Mouse (Mus musculus) MEL (cell line): ENCODE data around the gene Nudt9. TPM values are rescaled to one million over a fixed set of nuclear protein-coding genes. Genes with fewer than 3 reads are reported as not detected.

Experiments
- DNase-seq: peaks from one replicate; pipeline ENCODE4 v3.0.0; 2011; ENCODE audit warnings: low read depth, low spot score
- H3K27ac ChIP-seq: 2 replicates; pipeline ENCODE4 v1.5.1; 2012; ENCODE audit warnings: low read depth, mild to moderate bottlenecking, control low read depth, low read length, moderate library complexity; ENCODE audit not compliant: control insufficient read depth
- H3K27me3 ChIP-seq, 2 experiments: fragments of 150-350 bp in 1 of 2; sonication (generic) in 1 of 2; 2 replicates each; pipeline ENCODE4 v1.6.1; 2012; ENCODE audit warnings: low read length in 2 of 2, mild to moderate bottlenecking in 2 of 2, improper control_type of control experiment in 1 of 2, moderate library complexity in 1 of 2; ENCODE audit not compliant: insufficient read depth in 2 of 2, control insufficient read depth in 1 of 2
- H3K36me3 ChIP-seq, 2 experiments: 2 replicates each; pipeline ENCODE4 v1.6.1; 2012 to 2014; ENCODE audit warnings: low read length in 2 of 2, improper control_type of control experiment in 1 of 2, inconsistent platforms in 1 of 2, mild to moderate bottlenecking in 1 of 2; ENCODE audit not compliant: insufficient read depth in 2 of 2, control insufficient read depth in 1 of 2
- H3K4me1 ChIP-seq, 2 experiments: fragments of 150-350 bp in 1 of 2; sonication (generic) in 1 of 2; 2 replicates each; pipeline ENCODE4 v1.6.1; 2012; ENCODE audit warnings: low read length in 2 of 2, improper control_type of control experiment in 1 of 2, mild to moderate bottlenecking in 1 of 2; ENCODE audit not compliant: insufficient read depth in 2 of 2, control insufficient read depth in 1 of 2
- H3K4me3 ChIP-seq, 2 experiments: fragments of 150-350 bp in 1 of 2; sonication (generic) in 1 of 2; 2 replicates each; pipeline ENCODE4 v1.5.1; 2012; ENCODE audit warnings: low read depth in 2 of 2, low read length in 2 of 2, mild to moderate bottlenecking in 2 of 2, moderate library complexity in 2 of 2, control low read depth in 1 of 2, improper control_type of control experiment in 1 of 2; ENCODE audit not compliant: control insufficient read depth in 1 of 2, insufficient read depth in 1 of 2
- H3K79me2 ChIP-seq: 2 replicates; pipeline ENCODE4 v1.6.1; 2012; ENCODE audit warnings: mild to moderate bottlenecking, low read length, moderate library complexity; ENCODE audit not compliant: control insufficient read depth, poor library complexity, insufficient read depth
- H3K9ac ChIP-seq: 2 replicates; pipeline ENCODE4 v1.6.1; 2012; ENCODE audit warnings: low read depth, mild to moderate bottlenecking, control low read depth, low read length, moderate library complexity; ENCODE audit not compliant: control insufficient read depth, poor library complexity, severe bottlenecking
- H3K9me3 ChIP-seq: fragments of 150-350 bp; sonication (generic); replicated peaks from 2 replicates; pipeline ENCODE4 v1.6.1; 2012; ENCODE audit warnings: mild to moderate bottlenecking, low read length, improper control_type of control experiment, moderate library complexity; ENCODE audit not compliant: insufficient read depth
- CHD1 ChIP-seq: IDR thresholded peaks from 2 replicates; pipeline ENCODE4 v1.6.1; 2012; ENCODE audit warnings: low read depth, mild to moderate bottlenecking, inconsistent platforms, low read length, improper control_type of control experiment
- EP300 ChIP-seq, 2 experiments: IDR thresholded peaks; 2 replicates each; pipeline ENCODE4 v1.6.1; 2011; ENCODE audit warnings: improper control_type of control experiment in 2 of 2, low read length in 2 of 2, low read depth in 1 of 2, mild to moderate bottlenecking in 1 of 2
- GABPA ChIP-seq: IDR thresholded peaks from 2 replicates; pipeline ENCODE4 v1.6.1; 2012; ENCODE audit warnings: low read depth, mild to moderate bottlenecking, inconsistent platforms, low read length, improper control_type of control experiment, moderate library complexity
- HCFC1 ChIP-seq: IDR thresholded peaks from 2 replicates; pipeline ENCODE4 v1.6.1; 2012; ENCODE audit warnings: low read depth, mild to moderate bottlenecking, inconsistent platforms, low read length, improper control_type of control experiment, moderate library complexity
- JUND ChIP-seq: IDR thresholded peaks from 2 replicates; pipeline ENCODE4 v1.6.1; 2011; ENCODE audit warnings: low read depth, mild to moderate bottlenecking, improper control_type of control experiment, low read length
- MAFK ChIP-seq: IDR thresholded peaks from 2 replicates; pipeline ENCODE4 v1.6.1; 2011; ENCODE audit warnings: low read depth, mild to moderate bottlenecking, low read length, improper control_type of control experiment, borderline replicate concordance
- MEF2A ChIP-seq: IDR thresholded peaks from 2 replicates; pipeline ENCODE4 v1.6.1; 2014; ENCODE audit warnings: low read depth, mild to moderate bottlenecking, inconsistent platforms, low read length, improper control_type of control experiment; ENCODE audit not compliant: poor library complexity, insufficient replicate concordance, severe bottlenecking; ENCODE audit errors: extremely low read depth
- MXI1 ChIP-seq: IDR thresholded peaks from 2 replicates; pipeline ENCODE4 v1.6.1; 2011; ENCODE audit warnings: mild to moderate bottlenecking, low read depth, low read length, improper control_type of control experiment
- MYB ChIP-seq: IDR thresholded peaks from 2 replicates; pipeline ENCODE4 v1.6.1; 2011; ENCODE audit warnings: mild to moderate bottlenecking, low read depth, low read length, improper control_type of control experiment
- MYC ChIP-seq: IDR thresholded peaks from 2 replicates; pipeline ENCODE4 v1.6.1; 2011; ENCODE audit warnings: low read depth, mild to moderate bottlenecking, low read length, improper control_type of control experiment, moderate library complexity
- RAD21 ChIP-seq: IDR thresholded peaks from 2 replicates; pipeline ENCODE4 v1.6.1; 2011; ENCODE audit warnings: mild to moderate bottlenecking, low read depth, low read length, improper control_type of control experiment
- RCOR1 ChIP-seq: IDR thresholded peaks from 2 replicates; pipeline ENCODE4 v1.6.1; 2012; ENCODE audit warnings: low read depth, mild to moderate bottlenecking, inconsistent platforms, low read length, improper control_type of control experiment
- ZC3H11A ChIP-seq: IDR thresholded peaks from 2 replicates; pipeline ENCODE4 v1.6.1; 2012; ENCODE audit warnings: low read depth, mild to moderate bottlenecking, inconsistent platforms, low read length, improper control_type of control experiment
- ZMIZ1 ChIP-seq: IDR thresholded peaks from 2 replicates; pipeline ENCODE4 v1.6.1; 2012; ENCODE audit warnings: low read depth, mild to moderate bottlenecking, inconsistent platforms, low read length, improper control_type of control experiment, moderate library complexity
- polyA plus RNA-seq, 2 experiments: library from polyadenylated mRNA; stranded (reverse) in 1 of 2; unstranded in 1 of 2; fragments of >175 nt in 1 of 2; fragments of >200 nt in 1 of 2; gene quantifications; 2 replicates each; pipeline versions ENCODE4 v1.2.1 to v1.2.4; 2012; ENCODE audit warnings: low replicate concordance in 2 of 2, low read depth in 1 of 2; ENCODE audit not compliant: insufficient read length in 2 of 2, insufficient read depth in 1 of 2, missing spikeins in 1 of 2
- total RNA-seq: library from RNA; depleted of rRNA; stranded (reverse); fragments of 300-350 nt; gene quantifications from 2 replicates; pipeline ENCODE4 v1.2.3, GENCODE M21; 2012

Gene Nudt9
- total and polyA plus RNA-seq, 3 experiments: 102 to 125 TPM; not detected in 1

DNA sequence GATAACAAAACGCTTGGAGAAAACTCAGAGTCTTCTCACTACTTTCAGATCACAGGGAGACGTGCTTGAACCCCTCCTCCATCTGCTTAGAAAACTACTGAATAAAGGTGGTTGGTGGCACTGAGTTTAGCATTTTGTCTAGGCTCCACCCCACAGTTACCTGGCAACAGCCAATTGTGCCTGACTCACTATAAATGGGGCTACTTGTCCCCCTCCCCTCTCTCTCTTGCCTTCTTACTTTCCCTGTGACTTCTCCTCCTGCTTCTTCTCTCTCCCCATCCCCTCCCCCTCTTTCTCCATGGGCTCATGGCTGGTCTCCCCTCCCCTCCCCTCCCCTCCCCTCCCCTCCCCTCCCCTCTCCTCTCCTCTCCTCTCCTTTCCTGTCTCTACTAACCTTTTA, 58.0 kb downstream of the Nudt9 start:
- no peaks in the 10 kb centered on the region for H3K9me3 ChIP-seq
- no peak for TF ChIP-seq MYC
- TF ChIP-seq MEF2A: no peak
- TF ChIP-seq RAD21: no peak
- TF ChIP-seq JUND: no peak
- no peak for TF ChIP-seq MYB
- TF ChIP-seq ZMIZ1: no peak
- no peak for TF ChIP-seq MAFK
- no peak for TF ChIP-seq CHD1
- TF ChIP-seq HCFC1: no peak
- no peak for TF ChIP-seq GABPA
- TF ChIP-seq RCOR1: no peak
- no peak for TF ChIP-seq ZC3H11A
- no peak for TF ChIP-seq EP300 (IDR thresholded peaks at IDR 0.05; ENCODE audit: low read depth in 1 of 2, low read length in 2 of 2)
- no peaks in the 10 kb centered on the region for H3K4me1 ChIP-seq
- H3K4me3 ChIP-seq: no peak overlapping the region
- H3K27ac ChIP-seq: no peak overlapping the region
- no peak for DNase-seq
- no peak overlapping the region for H3K9ac ChIP-seq
- no peaks in the 10 kb centered on the region for H3K79me2 ChIP-seq
- H3K27me3 ChIP-seq: peaks cover 0 to 2% of the 10 kb centered on the region in 2 experiments; a peak in 1 of 4 replicates
- no peaks in the 10 kb centered on the region for H3K36me3 ChIP-seq

GRCm38 (mm10) chr5:104108127-104108875, 62.2 kb downstream of the Nudt9 start:
- Histone ChIP-seq H3K9ac (no peak overlapping the region), H3K36me3 (no peaks in the 10 kb centered on the region), H3K4me3 (no peak overlapping the region), H3K9me3 (no peaks in the 10 kb centered on the region), H3K4me1 (no peaks in the 10 kb centered on the region), H3K27me3 (peaks cover 0 to 2% of the 10 kb centered on the region in 2 experiments; a peak in 1 of 4 replicates), H3K27ac (no peak overlapping the region), H3K79me2 (no peaks in the 10 kb centered on the region)
- no peak for TF ChIP-seq MXI1
- no peak for DNase-seq
